Mouse (Mus musculus) spleen, adult 2 months (tissue): ENCODE data around the gene Tmx4.

ENCODE experiments used
- CTCF ChIP-seq: fragments of 200-500 bp; IDR thresholded peaks from 2 replicates; pipeline ENCODE4 v1.5.1; 2011; ENCODE audit warnings: mild to moderate bottlenecking, inconsistent platforms; ENCODE audit not compliant: insufficient read depth, insufficient read length, insufficient replicate concordance; ENCODE audit errors: extremely low read depth
- POLR2A ChIP-seq: fragments of 200-500 bp; IDR thresholded peaks from 2 replicates; pipeline ENCODE4 v1.6.1; 2011; ENCODE audit warnings: low read depth, low read length, inconsistent platforms

GRCm38 (mm10) chr2:134679567-134679966, 35.6 kb upstream of the Tmx4 start:
- TF ChIP-seq CTCF, result no peak
- no peak for TF ChIP-seq POLR2A
